Mouse (Mus musculus) forebrain, embryonic 13.5 days (tissue): Measurements from ENCODE around the gene Pgap2. TPM values are rescaled to one million over a fixed set of nuclear protein-coding genes. Genes with fewer than 3 reads are reported as not detected.
"Not testable (repeated sequence)": the region's sequence is repeated elsewhere in the genome, so short reads cannot be mapped to it uniquely, and the experiment has no call there.

Source experiments
- ATAC-seq: fragments of 200-750 bp; cut with Nextera tagmentation; 2 replicates; pipeline ENCODE4 v1.8.0; 2017
- H3K27ac ChIP-seq: fragments of 300-500 bp; sonication (generic); 2 replicates; pipeline ENCODE4 v1.5.1; 2015; ENCODE audit warnings: inconsistent platforms, mild to moderate bottlenecking, moderate library complexity
- H3K27me3 ChIP-seq: fragments of 300-500 bp; sonication (generic); 2 replicates; pipeline ENCODE4 v1.6.1; 2015; ENCODE audit warnings: mild to moderate bottlenecking, inconsistent platforms
- H3K36me3 ChIP-seq: fragments of 300-500 bp; sonication (generic); 2 replicates; pipeline ENCODE4 v1.6.1; 2015; ENCODE audit warnings: mild to moderate bottlenecking, inconsistent platforms; ENCODE audit not compliant: poor library complexity, severe bottlenecking
- H3K4me1 ChIP-seq: fragments of 300-500 bp; sonication (generic); 2 replicates; pipeline ENCODE4 v1.6.1; 2015; ENCODE audit warnings: inconsistent platforms
- H3K4me2 ChIP-seq: fragments of 300-500 bp; sonication (generic); 2 replicates; pipeline ENCODE4 v1.6.1; 2015; ENCODE audit warnings: inconsistent platforms, mild to moderate bottlenecking, moderate library complexity
- H3K4me3 ChIP-seq: fragments of 300-500 bp; sonication (generic); 2 replicates; pipeline ENCODE4 v1.5.1; 2015; ENCODE audit warnings: mild to moderate bottlenecking, inconsistent platforms
- H3K9ac ChIP-seq: fragments of 300-500 bp; sonication (generic); 2 replicates; pipeline ENCODE4 v1.6.1; 2015; ENCODE audit warnings: mild to moderate bottlenecking, inconsistent platforms
- H3K9me3 ChIP-seq: fragments of 300-500 bp; sonication (generic); replicated peaks from 2 replicates; pipeline ENCODE4 v1.6.1; 2016; ENCODE audit warnings: inconsistent platforms
- WGBS: fragments of 180-500 bp; shearing (Covaris S2); methylation state at CpG from one replicate; pipeline ENCODE4 v1.1.7; 2015; 5-methylcytosine and 5-hydroxymethylcytosine counted together
- polyA plus RNA-seq: library from polyadenylated mRNA; unstranded; fragments of >200 nt; fragmentation: Nextera tagmentation; extraction: Ambion mirVana; gene quantifications from 2 replicates; pipeline ENCODE4 v1.2.1, GENCODE M21; 2015

Pgap2 gene
- polyA plus RNA-seq, 1 experiment from 2014 or later: 50.6 TPM

DNA sequence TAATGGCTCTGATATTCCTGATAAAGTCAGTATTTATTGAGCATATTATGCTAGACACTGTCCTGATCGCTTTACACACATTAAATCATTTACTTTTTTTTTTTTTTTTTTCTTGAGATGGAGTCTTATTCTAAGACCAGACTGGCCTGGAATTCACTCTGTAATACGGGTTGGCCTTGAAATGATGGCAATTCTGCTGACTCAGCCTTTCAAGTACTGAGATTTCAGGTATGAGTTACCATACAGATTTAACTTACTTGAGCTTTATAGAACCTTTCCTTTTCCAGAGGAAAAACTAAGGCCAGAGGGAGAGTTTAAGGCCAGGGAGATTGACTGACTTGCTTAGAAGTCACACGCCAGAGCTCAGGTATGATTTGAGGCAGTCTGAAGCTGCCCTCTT is 46.6 kb downstream of the Pgap2 start:
- ATAC-seq: no peak
- WGBS: 80% methylated on average over 3 of the region's 3 CpGs
- H3K4me3 ChIP-seq: no peak overlapping the region
- no peaks in the 10 kb centered on the region for H3K36me3 ChIP-seq
- no peak overlapping the region for H3K4me2 ChIP-seq
- H3K27ac ChIP-seq: no peak overlapping the region
- H3K9ac ChIP-seq: no peak overlapping the region
- H3K27me3 ChIP-seq: no peaks in the 10 kb centered on the region
- H3K9me3 ChIP-seq: no peaks in the 10 kb centered on the region
- H3K4me1 ChIP-seq: no peaks in the 10 kb centered on the region

DNA sequence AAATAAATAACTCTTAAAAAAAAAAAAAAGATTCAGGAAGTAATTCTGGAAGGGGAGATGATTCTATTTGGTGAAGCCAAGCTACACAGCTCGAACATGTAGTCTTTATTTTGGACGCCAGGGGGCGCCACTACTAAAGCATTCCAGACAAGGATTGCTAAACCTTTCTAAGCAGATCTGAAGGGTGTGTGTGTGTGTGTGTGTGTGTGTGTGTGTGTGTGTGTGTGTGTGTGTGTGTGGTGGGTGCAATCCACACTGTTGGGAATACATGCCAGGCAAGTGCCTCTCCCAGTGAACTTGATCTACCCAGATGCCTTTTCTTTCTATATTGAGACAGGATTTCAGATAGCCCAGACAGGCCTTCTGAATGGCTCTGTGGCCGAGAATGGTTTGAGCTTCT is 48.2 kb downstream of the Pgap2 start:
- Histone ChIP-seq H3K36me3 (no peaks in the 10 kb centered on the region), H3K4me2 (no peak overlapping the region), H3K4me3 (no peak overlapping the region), H3K9ac (no peak overlapping the region), H3K27ac (no peak overlapping the region), H3K27me3 (no peaks in the 10 kb centered on the region), H3K9me3 (no peaks in the 10 kb centered on the region), H3K4me1 (no peaks in the 10 kb centered on the region)
- 17% methylated on average over 4 of the region's 4 CpGs for WGBS
- ATAC-seq: peak; percentile 89

DNA sequence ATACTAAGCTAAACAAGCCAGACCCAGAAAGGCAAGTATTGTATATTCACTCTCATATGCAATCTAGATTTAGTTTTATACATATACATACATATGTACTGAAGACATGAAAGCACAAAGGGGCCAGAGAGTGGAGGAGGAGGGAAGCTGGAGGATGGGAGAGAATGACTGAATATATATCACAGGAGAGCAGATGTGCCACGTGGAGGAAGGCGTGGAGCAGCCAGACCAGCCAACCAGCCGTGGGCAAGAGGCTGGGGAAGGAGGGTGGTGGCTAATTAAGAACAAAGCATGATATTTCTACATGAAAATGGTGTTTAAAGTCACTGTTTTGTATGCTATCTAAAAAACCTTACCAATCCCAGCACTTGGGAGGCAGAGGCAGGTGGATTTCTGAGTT is 48.7 kb downstream of the Pgap2 start:
- Histone ChIP-seq H3K27ac (no peak overlapping the region), H3K4me3 (no peak overlapping the region), H3K4me1 (no peaks in the 10 kb centered on the region), H3K27me3 (no peaks in the 10 kb centered on the region), H3K36me3 (no peaks in the 10 kb centered on the region), H3K4me2 (no peak overlapping the region), H3K9ac (no peak overlapping the region), H3K9me3 (no peaks in the 10 kb centered on the region)
- 66% methylated on average over 3 of the region's 3 CpGs for WGBS
- no peak for ATAC-seq

DNA sequence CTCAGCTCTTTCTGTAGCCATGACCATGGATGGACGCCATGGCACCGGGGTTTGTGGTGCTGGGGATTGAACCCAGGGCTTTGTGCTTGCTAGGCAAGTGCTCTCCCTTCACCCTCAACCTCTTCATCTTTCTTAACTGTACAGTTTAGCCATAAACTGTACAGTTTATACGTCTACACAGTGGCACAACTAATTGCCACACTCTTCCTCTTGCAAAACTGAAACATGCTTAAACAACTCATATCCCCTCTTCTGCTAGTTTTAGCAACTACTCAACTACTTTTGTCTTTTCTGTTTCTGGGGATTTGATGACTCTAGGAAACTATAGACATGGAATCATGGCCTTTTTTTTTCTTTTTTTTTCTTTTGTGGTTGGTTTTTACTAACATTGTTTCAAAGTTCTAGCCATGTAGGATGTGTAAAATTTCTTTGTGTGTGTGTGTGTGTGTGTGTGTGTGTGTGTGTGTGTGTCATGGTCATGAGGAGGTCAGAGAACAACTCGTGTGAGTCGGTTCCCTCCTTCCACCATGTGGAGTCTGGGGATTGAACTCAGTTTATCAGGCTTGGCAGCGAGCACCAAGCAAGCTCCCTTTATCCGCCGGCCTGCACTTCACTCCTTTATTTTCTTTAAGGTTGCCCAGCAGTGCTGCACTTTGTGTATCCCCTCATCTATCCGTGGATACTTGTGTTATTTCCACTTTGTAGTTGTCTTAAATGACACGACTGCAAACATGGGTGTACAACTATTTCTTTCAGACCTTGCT is 49.9 kb downstream of the Pgap2 start:
- 83% methylated on average over 10 of the region's 10 CpGs for WGBS
- ATAC-seq: no peak
- H3K9ac ChIP-seq: no peak overlapping the region
- no peaks in the 10 kb centered on the region for H3K27me3 ChIP-seq
- no peak overlapping the region for H3K4me3 ChIP-seq
- no peaks in the 10 kb centered on the region for H3K4me1 ChIP-seq
- no peaks in the 10 kb centered on the region for H3K9me3 ChIP-seq
- H3K36me3 ChIP-seq: no peaks in the 10 kb centered on the region
- H3K4me2 ChIP-seq: no peak overlapping the region
- no peak overlapping the region for H3K27ac ChIP-seq

DNA sequence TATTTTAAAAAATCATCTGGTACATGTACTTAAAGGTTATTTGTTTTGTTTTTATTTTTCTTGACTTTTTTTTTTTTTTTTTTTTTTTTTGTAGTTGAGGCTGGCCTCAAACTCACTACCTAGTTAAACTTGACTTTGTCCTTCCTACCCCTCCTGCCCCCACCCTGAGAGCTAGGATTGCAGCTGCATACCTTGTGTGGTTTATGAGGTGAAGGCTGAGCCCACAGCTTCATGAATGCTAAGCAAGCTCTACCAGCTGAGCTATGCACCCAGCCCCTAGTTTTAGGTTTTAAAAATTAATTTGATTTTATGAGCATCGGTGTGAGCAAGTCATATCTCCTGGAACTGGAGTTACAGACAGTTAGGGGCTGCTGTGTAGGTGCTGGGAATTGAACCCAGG is 50.5 kb downstream of the Pgap2 start:
- H3K9me3 ChIP-seq: no peaks in the 10 kb centered on the region
- 96% methylated on average over 1 of the region's 1 CpGs for WGBS
- ATAC-seq: no peak

DNA sequence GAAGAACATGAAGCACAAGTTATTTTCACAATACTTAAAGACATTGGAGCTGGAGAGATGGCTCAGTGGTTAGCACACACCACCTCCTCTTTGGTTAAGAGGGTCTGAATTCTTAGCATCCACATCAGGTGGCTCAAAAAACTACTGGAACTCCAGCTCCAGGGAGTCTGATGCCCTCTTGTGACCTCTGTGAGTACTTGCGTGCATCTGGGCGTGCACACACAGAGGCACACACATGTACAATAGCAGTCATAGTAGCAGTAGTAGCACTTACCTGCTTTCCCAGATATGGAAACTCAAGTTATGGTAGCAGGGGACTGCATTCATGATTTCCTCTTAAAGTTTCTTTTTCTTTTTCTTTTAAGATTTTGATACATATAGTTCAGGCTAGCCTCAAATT is 53.0 kb downstream of the Pgap2 start:
- H3K9me3 ChIP-seq: no peaks in the 10 kb centered on the region
- no peaks in the 10 kb centered on the region; the same call in 1 of the 2 replicates for H3K27me3 ChIP-seq
- no peak for ATAC-seq
- no peak overlapping the region for H3K4me3 ChIP-seq
- no peaks in the 10 kb centered on the region for H3K4me1 ChIP-seq
- no peak overlapping the region for H3K9ac ChIP-seq
- no peak overlapping the region for H3K27ac ChIP-seq
- H3K4me2 ChIP-seq: no peak overlapping the region
- H3K36me3 ChIP-seq: no peaks in the 10 kb centered on the region
- 97% methylated on average over 2 of the region's 2 CpGs for WGBS

More for the DNA sequence above, 50.5 kb downstream of the Pgap2 start:
- Histone ChIP-seq H3K27ac (no peak overlapping the region), H3K9ac (no peak overlapping the region), H3K4me2 (no peak overlapping the region), H3K36me3 (no peaks in the 10 kb centered on the region), H3K27me3 (no peaks in the 10 kb centered on the region), H3K4me3 (no peak overlapping the region), H3K4me1 (no peaks in the 10 kb centered on the region)

DNA sequence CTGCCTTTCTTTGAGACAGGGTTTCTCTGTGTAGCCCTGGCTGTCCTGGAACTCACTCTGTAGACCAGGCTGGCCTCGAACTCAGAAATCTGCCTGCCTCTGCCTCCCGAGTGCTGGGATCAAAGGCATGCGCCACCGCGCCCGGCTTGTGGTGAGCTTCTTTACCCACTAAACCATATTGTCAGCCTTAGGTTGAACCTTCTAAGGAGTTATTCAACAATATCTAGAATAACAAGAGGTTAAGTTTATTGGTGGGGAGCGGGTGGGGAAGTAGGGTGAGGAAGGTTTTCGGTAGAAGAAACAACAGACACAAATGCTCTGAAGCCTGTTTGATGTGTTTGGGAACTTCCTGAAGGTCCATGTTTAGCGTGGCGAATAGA is 56.0 kb downstream of the Pgap2 start:
- H3K36me3 ChIP-seq, H3K4me1 ChIP-seq, H3K27me3 ChIP-seq, H3K9ac ChIP-seq, H3K4me3 ChIP-seq, H3K4me2 ChIP-seq, H3K9me3 ChIP-seq, ATAC-seq, H3K27ac ChIP-seq: not testable (repeated sequence)
- WGBS: 95% methylated on average over 10 of the region's 10 CpGs

DNA sequence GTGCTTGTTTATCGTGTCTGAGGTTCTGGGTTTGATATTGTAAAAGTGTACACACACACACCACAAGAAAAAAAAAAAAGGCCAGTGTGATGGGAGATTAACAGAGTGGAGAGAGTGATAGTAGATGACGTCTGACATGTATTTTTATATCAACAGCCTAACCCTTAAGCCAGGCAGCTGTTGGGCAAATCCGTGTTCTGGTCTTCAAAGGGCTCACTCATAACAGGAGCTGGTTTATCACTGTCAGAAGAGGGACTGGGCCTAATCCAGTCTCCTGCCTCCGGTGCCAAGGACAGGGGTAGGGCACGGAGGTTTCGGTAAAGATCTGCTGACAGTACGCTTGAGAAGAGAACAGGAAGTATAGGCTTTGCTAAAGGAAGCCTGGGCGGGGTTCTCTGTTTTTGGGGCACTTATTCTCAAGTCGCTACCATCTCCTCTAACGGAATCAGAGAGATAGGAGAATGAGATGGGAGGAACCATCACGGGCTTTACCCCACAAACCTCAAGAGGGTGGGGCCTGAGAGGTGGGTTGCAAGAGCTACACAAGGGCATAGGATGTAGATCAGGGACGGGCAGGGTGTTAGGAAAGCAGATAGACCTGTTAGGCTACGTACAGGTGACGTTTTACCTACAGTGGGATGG is 56.5 kb downstream of the Pgap2 start:
- 55% methylated on average over 14 of the region's 14 CpGs for WGBS
- Histone ChIP-seq H3K36me3 (no peaks in the 10 kb centered on the region), H3K9me3 (no peaks in the 10 kb centered on the region), H3K4me1 (peaks cover 8% of the 10 kb centered on the region), H3K27ac (no peak overlapping the region), H3K27me3 (peaks cover 3% of the 10 kb centered on the region; the same call in 1 of the 2 replicates), H3K9ac (no peak overlapping the region), H3K4me3 (peak overlapping the region; percentile 77; the same call in 1 of the 2 replicates), H3K4me2 (peak overlapping the region; percentile 98; the same call in 1 of the 2 replicates)
- ATAC-seq: peak; percentile 46; the same call in 1 of the 2 replicates

DNA sequence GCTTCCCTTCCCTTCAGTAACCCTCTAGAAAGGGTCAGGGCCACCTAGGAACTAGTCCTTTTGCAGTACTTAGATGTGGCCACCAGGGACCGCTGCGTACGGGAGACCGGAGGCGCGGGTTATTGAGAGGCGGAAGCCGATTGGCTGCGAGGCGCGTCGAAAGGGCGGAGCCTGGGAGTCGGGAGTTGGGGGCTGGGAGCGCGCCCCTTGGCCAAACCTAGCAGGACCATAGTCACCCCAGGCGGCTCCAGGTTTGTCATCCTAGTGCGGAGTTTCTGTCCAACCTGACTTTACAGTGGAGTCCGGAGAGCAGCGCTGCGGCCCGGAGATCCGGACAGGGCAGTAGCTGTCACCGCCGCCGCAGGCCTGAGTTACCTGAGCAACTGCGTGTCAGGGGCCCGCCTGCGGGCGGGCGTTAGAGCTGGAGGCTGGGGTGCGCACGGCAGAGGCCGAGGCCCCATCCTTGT is 57.1 kb downstream of the Pgap2 start:
- ATAC-seq: peak; percentile 94
- Histone ChIP-seq H3K27ac (no peak overlapping the region), H3K36me3 (no peaks in the 10 kb centered on the region), H3K4me3 (peak overlapping the region; percentile 77), H3K9ac (peak overlapping the region; percentile 78), H3K9me3 (no peaks in the 10 kb centered on the region), H3K27me3 (peaks cover 3% of the 10 kb centered on the region; the same call in 1 of the 2 replicates), H3K4me2 (peak overlapping the region; percentile 98), H3K4me1 (peaks cover 8% of the 10 kb centered on the region)
- under 1% methylated on average over 34 of the region's 34 CpGs for whole genome bisulfite sequencing

DNA sequence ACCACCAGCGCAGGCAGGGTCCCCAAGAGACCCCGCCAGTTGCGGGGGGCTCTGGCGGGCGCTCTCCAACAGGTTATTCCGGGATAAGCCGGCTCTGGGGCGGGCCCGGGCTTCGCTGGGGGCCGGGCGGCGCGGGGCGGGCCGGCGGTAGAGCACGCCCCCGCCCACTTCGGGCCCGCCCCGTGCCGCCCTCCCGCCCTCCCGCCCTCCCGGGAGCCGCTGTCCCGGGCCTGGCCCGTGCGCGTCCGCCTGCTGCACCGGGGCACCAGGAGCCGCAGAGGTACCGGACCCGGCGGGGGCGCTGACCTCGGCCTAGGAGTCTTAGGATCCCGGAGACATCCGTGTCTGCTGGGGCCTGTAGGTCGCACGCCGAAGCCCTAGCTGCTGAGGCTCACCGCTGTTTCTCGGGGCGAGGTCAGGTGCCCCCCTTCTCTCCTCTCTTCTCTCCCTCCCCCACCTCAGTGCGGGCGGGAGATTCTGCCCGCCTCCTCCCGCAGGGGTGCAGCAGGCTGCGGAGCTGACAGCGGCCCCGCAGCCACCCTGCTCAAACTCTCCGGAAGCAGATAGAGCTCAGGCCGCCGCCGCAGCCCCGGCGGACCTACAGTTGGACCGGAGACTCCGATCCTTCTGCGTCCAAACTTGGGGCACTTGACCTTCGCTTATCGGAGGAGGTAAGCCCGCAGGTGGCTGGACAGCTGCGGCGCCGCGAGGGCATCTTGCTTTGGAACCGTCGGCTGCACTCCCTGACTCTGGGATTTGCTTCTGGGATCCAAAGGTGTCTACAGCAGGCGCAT is 57.8 kb downstream of the Pgap2 start, which contains the start of gene Stim1:
Gene Stim1 (plus strand): TSS at position 206 of the 794 bp plus-strand sequence.
- Histone ChIP-seq H3K4me2 (peak within 1 kb of the TSS; percentile 98), H3K4me1 (peaks cover 8% of the 10 kb centered on the region), H3K4me3 (peak within 1 kb of the TSS; percentile 77), H3K36me3 (no peaks in the 10 kb centered on the region), H3K9ac (peak within 1 kb of the TSS; percentile 78), H3K27me3 (peaks cover 3% of the 10 kb centered on the region; the same call in 1 of the 2 replicates), H3K27ac (no peak within 1 kb of the TSS), H3K9me3 (no peaks in the 10 kb centered on the region)
- peak; percentile 87 for ATAC-seq
- under 1% methylated on average over 43 of the region's 73 CpGs for WGBS

DNA sequence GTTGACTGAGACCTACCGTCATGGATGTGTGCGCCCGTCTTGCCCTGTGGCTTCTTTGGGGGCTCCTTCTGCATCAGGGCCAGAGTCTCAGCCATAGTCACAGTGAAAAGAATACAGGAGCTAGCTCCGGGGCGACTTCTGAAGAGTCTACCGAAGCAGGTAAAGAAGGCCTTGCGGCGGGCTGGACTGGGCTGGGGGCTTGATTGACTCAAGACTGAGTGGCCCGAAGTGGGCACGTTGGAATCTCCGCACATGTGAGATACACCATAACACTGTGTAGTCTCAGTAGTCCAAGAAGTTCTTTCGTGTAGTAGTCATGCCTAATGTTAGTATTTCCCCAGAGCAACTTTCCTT is 58.4 kb downstream of the Pgap2 start:
- ATAC-seq: no peak
- Histone ChIP-seq H3K4me1 (peaks cover 8% of the 10 kb centered on the region), H3K27ac (no peak overlapping the region)

More for the DNA sequence above, 58.4 kb downstream of the Pgap2 start:
- no peaks in the 10 kb centered on the region for H3K9me3 ChIP-seq
- peaks cover 3% of the 10 kb centered on the region; the same call in 1 of the 2 replicates for H3K27me3 ChIP-seq
- H3K4me2 ChIP-seq: peak overlapping the region; percentile 98
- no peaks in the 10 kb centered on the region for H3K36me3 ChIP-seq
- peak overlapping the region; percentile 78 for H3K9ac ChIP-seq
- 6% methylated on average over 12 of the region's 12 CpGs for WGBS
- H3K4me3 ChIP-seq: peak overlapping the region; percentile 77
